Mouse (Mus musculus) adrenal gland, postnatal 14 days (tissue): ENCODE measurements around the gene Hectd2. TPM values are rescaled to one million over a fixed set of nuclear protein-coding genes. Genes with fewer than 3 reads are reported as not detected.

ENCODE experiments used
- DNase-seq: peaks from one replicate; pipeline ENCODE4 v3.0.0; 2021; ENCODE audit warnings: mixed read lengths
- long read RNA-seq, 2 experiments: library from polyadenylated mRNA; stranded (forward); transcript quantifications; one replicate each; pipeline ENCODE4 v2.0.0; 2021
- total RNA-seq: library from RNA; stranded (reverse); gene quantifications from 2 replicates; pipeline ENCODE4 v1.2.3, GENCODE M21; 2021

Gene Hectd2
- 3.1 and 4.1 TPM in 2 replicates for total RNA-seq
- long read RNA-seq, experiment 1 = 0 reads
- long read RNA-seq, experiment 2 = 0 reads

GRCm38 (mm10) chr19:36554046-36554784 is at the start of gene Hectd2:
Gene Hectd2 (plus strand): TSS chr19:36554639.
- peak; percentile 78 for DNase-seq

GRCm38 (mm10) chr19:36504716-36505115 is 49.7 kb upstream of the Hectd2 start:
- no peak for DNase-seq

DNA sequence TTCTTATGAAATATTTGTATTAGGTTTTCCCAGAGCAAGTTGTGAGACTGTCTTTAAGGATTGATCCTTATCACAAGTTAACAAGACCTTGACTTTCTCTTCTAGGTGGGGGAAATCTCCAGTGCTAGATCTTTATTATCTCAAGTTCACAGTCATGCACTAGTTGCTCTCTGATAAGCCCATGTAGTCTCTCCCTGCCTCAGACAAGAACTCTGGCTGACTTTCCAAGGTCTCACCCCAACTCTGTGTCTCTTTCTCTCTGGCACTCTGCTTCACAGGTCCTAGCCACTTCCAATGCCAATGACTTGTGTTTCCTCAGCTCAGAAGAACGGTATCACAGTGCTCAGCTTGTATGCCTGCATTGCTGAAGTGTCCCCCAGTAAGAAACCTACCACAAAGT is 43.1 kb upstream of the Hectd2 start:
- DNase-seq = no peak

DNA sequence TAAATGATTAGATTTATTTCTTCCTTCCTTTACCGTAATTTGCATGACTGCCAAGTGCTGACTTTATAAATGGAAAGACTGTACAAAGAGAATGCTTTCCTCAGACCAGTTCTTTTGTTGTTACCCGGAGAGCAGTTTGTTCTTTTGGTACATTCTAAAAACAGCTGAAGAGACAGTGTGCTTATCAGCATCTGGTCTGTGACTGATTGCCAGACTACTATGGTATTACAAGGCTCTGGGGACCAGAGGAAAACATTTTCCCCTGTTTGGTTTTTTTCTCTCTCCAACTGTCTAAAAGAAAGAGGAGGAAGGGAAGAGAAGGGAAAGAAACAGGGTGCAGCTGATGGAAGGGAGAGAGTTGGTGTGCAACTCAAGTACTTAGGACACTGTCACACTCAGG is 36.0 kb upstream of the Hectd2 start:
- no peak for DNase-seq

- no peak for DNase-seq
Observed at GRCm38 (mm10) chr19:36521568-36521967, 32.9 kb upstream of the Hectd2 start.

DNA sequence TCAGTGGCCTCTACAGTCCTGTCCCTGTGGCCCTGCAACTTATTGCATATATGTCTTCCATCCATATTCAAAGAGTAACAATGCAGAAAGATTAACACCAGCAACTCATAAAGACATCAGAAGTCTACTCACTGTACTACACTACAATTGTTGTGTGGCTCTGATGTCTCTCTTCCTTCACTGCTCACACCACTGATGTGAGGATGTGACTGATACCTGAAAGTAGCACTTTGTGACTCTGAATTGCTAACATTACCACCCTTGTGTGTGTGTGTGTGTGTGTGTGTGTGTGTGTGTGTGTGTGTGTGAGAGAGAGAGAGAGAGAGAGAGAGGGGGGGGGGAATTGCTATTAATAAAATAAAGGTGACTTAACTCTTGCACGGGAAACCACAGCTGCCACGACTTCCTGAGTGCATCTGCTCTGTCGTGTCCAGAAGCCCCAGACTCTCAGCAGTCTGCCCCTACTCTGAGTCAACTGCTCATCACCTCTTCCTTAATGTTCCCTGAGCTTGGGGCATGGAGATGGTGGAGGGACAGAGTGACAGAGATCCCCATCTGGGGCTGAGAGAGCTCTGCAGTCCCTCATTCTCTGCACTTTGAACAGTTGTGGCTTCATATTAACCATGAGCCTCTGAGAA is 31.8 kb upstream of the Hectd2 start:
- no peak for DNase-seq

GRCm38 (mm10) chr19:36525071-36525470 is 29.4 kb upstream of the Hectd2 start:
- no peak for DNase-seq

DNA sequence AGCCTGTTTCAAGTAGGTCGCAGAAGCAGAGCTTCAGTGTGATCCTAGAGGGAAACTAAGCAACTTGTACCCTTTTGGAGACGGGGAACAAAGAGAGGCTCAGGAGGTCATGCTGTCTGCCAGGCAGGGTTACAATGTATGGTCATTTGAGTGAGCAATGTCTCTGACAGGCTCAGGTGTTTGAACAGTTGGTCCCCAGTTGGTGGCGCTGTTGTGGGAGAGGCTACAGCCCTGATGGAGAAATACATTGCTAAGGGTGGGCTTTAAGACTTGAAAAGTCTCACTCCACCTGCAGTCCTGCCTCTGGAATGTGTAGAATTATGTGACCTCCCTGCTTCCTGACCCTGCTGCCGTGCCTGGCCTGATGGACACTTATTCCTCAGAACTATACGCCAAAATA is 21.4 kb upstream of the Hectd2 start:
- peak; percentile 58 for DNase-seq

DNA sequence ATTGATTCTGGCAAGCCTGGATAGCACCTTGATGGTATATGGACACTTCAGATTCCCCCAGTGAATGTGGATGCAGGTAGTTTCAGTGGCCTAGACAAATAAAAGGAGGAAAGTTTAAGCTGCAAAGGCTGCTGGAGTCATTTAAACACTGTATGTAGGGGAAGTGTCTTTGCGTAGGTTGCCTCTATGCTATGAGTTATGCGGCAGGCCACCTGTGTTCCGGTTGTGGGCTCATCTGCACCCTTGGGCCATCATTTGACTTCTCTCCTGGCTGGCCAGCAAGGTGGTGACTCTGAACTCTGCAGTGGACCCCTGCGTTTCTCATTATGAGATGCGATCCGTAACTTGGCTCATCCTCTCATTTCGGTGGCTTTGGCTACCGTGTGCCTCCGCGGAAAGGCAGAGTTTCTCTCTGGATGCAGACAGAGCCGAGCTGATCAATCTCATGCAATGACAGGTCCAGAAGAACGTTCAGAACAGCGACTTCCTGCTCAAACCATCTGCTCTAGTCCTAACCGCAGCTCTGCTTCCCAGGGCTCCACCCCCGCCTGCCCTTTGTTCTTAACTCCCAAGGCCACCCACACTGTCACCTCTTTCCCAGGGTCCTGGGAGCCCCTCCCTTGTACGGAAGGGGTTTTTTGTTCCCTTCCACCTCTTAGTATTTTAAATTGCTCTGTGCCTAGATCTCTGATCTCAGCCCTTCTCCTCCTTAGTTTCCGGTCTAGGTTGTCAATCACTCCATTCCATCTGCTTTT is 20.3 kb upstream of the Hectd2 start:
- DNase-seq = peak; percentile 65

- peak; percentile 81 for DNase-seq
Observed at GRCm38 (mm10) chr19:36534766-36535140, 19.7 kb upstream of the Hectd2 start.

DNA sequence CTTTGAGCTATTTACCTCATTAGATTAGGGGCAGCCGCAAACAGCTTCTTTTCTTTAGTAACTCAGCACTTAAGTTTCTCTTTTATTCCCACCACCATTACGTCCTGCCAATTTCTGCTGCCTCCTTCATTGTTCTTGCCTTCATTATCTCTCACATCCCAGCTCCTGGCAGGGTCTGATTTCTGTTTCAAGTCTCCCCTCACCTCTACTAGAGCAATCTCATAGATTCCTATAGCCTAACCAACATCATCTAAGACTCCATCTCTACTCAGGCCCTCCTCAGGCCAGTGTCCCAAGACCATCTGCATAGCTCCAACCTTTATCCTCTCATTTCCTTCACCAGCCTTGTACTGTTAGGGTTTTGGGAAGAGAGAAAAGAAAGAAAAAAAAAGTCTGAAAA is 19.3 kb upstream of the Hectd2 start:
- no peak for DNase-seq

GRCm38 (mm10) chr19:36535878-36536277 is 18.6 kb upstream of the Hectd2 start:
- DNase-seq = no peak

DNA sequence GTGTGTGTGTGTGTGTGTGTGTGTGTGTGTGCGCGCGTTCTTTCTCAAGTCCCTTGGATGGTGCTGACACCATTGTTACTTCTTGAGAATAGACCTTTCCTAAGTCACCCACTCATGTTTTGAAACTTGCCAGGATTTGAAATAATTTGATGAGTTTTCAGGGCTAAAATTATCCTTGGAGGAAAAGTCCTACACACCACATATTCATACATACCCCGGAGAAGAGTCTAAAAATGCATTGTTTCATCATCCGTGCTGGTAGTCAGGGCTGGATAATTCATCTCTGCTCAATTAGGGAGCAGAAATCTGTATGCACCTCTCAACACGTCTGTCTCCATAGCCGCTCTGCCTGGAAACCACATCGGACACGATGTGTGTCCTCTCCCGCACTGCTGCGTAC is 17.5 kb upstream of the Hectd2 start:
- no peak for DNase-seq

DNA sequence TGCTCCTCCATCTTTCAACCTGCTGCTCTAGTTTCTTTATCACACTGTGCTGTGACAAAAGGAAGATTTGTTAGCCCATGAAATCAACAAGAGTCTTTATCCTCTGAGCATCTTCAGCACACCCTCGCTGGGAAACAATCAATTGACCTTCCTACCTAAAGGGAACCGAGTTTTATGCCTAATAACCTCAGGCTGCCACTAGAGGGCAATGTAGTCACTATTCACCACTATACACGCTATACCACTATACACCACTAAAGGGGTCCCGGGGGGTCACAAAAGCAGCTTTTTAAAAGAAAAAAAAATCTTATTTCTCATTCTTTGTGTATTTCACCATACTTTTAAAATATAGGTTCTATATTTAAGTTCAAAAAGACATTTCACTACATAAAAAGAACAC is 15.9 kb upstream of the Hectd2 start:
- DNase-seq = peak; percentile 58

DNA sequence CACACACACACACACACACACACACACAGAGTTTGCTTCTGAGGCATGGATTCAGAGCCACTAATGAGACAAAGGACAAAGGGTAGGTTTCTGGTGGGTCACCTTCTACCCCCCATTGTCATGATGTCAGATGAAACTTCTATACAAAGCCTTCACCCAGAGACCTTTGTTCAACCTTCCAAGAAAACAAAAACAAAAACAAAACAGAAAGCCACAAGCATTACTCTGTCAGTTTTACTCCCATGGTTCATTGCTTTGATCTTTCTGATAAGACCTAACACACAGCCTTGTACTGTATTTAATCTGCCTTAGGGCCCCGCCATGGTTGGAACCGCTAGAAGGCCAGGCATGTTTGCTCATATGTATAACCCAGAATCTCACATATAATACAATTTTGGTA is 15.1 kb upstream of the Hectd2 start:
- no peak for DNase-seq

GRCm38 (mm10) chr19:36540012-36540606 is 14.3 kb upstream of the Hectd2 start:
- DNase-seq = peak; percentile 15

- DNase-seq = no peak
Observed at GRCm38 (mm10) chr19:36540776-36541175, 13.7 kb upstream of the Hectd2 start.

DNA sequence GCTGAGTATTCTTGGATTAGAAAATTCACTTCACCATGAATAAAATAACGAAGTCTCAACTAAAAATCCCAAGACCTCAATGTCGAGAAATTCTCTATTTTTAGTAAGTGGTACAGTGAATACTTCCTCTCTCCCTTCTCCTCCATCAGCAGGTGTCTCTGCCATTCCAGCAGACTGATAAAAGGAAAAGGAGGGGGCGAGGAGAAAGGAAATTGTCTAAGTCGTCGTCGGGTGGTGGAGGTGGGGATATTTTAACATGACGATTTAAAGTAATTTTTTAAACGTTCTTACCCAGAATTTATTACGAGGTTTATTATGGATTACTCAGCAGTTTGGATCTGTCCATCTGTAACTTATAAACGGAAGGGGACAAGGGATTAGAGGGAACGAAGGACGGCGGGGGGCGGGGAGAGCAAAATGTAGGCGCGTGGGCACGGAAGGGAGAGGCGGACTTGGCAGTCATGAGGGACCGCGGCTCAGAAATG is 836 bp upstream of the Hectd2 start:
- DNase-seq = no peak

- DNase-seq = no peak
Observed at GRCm38 (mm10) chr19:36554785-36555595, 551 bp downstream of the Hectd2 start.

- no peak for DNase-seq
Observed at GRCm38 (mm10) chr19:36559331-36559730, 4.9 kb downstream of the Hectd2 start.

DNA sequence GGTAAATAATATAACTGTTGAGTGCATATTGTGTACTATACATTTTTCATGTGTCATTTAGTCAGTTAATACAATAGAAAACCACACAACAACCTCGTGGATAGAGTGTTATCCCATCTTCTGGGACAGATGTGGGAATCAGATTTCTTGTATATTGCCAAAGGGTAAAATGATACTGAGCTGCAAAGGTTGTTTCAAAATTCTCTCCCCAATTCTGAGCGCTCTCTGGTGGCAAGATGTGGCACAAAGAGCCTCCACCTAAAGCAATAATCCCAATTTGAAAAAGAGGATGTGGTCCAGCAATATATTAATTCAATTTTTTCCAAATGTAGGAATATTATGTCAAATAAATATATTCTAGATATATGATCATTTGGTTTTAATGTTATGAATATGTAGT is 5.7 kb downstream of the Hectd2 start:
- DNase-seq = peak; percentile 37

- no peak for DNase-seq
Observed at GRCm38 (mm10) chr19:36561171-36561570, 6.7 kb downstream of the Hectd2 start.
